Mouse (Mus musculus) embryo, embryonic 11.5 days (tissue): ENCODE measurements around the gene Mid2.
A peak's percentile ranks its signal among the peaks of the same experiment; 100 is the strongest.
"Not testable (repeated sequence)": the region's sequence is repeated elsewhere in the genome, so short reads cannot be mapped to it uniquely, and the experiment has no call there.

Source experiments
- DNase-seq: peaks from one replicate; pipeline ENCODE4 v3.0.0-alpha.2; 2012; ENCODE audit warnings: low read depth, low spot score

Gene Mid2

GRCm38 (mm10) chrX:140664479-140665241 lies at the start of gene Mid2:
Gene Mid2 (plus strand): TSS chrX:140664599.
- DNase-seq = no peak

- no peak for DNase-seq
Measured at GRCm38 (mm10) chrX:140624875-140625594, 39.4 kb upstream of the Mid2 start.

- DNase-seq = no peak
Measured at GRCm38 (mm10) chrX:140638028-140638427, 26.4 kb upstream of the Mid2 start.

- no peak for DNase-seq
Measured at GRCm38 (mm10) chrX:140639592-140639991, 24.8 kb upstream of the Mid2 start.

GRCm38 (mm10) chrX:140660731-140661130 lies 3.7 kb upstream of the Mid2 start:
- no peak for DNase-seq

- DNase-seq = no peak
Measured at GRCm38 (mm10) chrX:140663516-140663915, 883 bp upstream of the Mid2 start.

- no peak for DNase-seq
Measured at GRCm38 (mm10) chrX:140665242-140665810, 927 bp downstream of the Mid2 start.

- DNase-seq = no peak
Measured at GRCm38 (mm10) chrX:140675444-140675843, 11.0 kb downstream of the Mid2 start.

GRCm38 (mm10) chrX:140688335-140688734 lies 23.9 kb downstream of the Mid2 start:
- no peak for DNase-seq

GRCm38 (mm10) chrX:140697872-140698463 lies 33.6 kb downstream of the Mid2 start:
- DNase-seq = not testable (repeated sequence)

GRCm38 (mm10) chrX:140703224-140703623 lies 38.8 kb downstream of the Mid2 start:
- DNase-seq = no peak

- DNase-seq = no peak
Measured at GRCm38 (mm10) chrX:140706077-140706476, 41.7 kb downstream of the Mid2 start.

- peak; percentile 5 for DNase-seq
Measured at GRCm38 (mm10) chrX:140722400-140722799, 58.0 kb downstream of the Mid2 start.

GRCm38 (mm10) chrX:140738986-140739385 lies 74.6 kb downstream of the Mid2 start:
- no peak for DNase-seq

GRCm38 (mm10) chrX:140743213-140743612 lies 78.8 kb downstream of the Mid2 start:
- DNase-seq = no peak

GRCm38 (mm10) chrX:140769794-140770193 lies 105.4 kb downstream of the Mid2 start:
- no peak for DNase-seq

- no peak for DNase-seq
Measured at GRCm38 (mm10) chrX:140805340-140805739, 140.9 kb downstream of the Mid2 start.

GRCm38 (mm10) chrX:140813312-140814006 lies 149.1 kb downstream of the Mid2 start, which contains the start of gene Tex13b:
Gene Tex13b (minus strand): TSS chrX:140813433.
- no peak for DNase-seq
